Mouse (Mus musculus) megakaryocyte progenitor cell, adult 5-6 weeks (primary cell): ENCODE data around the gene Tomm7. TPM values are rescaled to one million over a fixed set of nuclear protein-coding genes. Genes with fewer than 3 reads are reported as not detected.
"Not testable (repeated sequence)": the region's sequence is repeated elsewhere in the genome, so short reads cannot be mapped to it uniquely, and the experiment has no call there.

Source experiments
- ATAC-seq: replicated peaks from 2 replicates; pipeline ENCODE4 v1.8.0; 2016; ENCODE audit warnings: mild to moderate bottlenecking, moderate TSS enrichment, inconsistent platforms; ENCODE audit not compliant: poor library complexity
- total RNA-seq, 2 experiments: library from RNA; stranded (forward) in 1 of 2; stranded (reverse) in 1 of 2; fragments of 157-497, 149-512 nt in 1 of 2; fragments of 200-1000 nt in 1 of 2; gene quantifications; 2 replicates each; pipeline versions ENCODE4 v1.2.3 to v1.2.4; 2015 to 2017

Tomm7 gene
- total RNA-seq, 2 experiments from 2014 or later: 81.3 to 310 TPM

DNA sequence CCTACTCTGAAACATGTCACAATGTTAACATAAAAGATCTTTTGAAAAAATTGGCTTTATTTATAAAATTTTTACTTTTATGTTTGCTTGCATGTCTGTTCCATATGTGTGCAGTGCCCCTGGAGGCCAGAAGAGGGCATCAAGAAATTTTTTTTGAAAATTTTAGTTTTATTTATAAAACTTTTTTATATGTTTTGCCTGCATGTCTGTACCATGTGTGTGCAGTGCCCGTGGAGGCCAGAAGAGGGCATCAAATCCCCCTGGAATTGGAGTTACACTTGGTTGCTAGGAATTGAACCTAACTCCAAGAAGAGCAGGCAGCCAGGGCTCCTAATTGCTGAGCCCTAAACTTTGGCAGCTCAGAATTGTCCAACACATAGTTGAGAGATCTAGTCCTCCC lies 9.0 kb upstream of the Tomm7 start:
- peak; percentile 4; the same call in 1 of the 2 replicates for ATAC-seq

DNA sequence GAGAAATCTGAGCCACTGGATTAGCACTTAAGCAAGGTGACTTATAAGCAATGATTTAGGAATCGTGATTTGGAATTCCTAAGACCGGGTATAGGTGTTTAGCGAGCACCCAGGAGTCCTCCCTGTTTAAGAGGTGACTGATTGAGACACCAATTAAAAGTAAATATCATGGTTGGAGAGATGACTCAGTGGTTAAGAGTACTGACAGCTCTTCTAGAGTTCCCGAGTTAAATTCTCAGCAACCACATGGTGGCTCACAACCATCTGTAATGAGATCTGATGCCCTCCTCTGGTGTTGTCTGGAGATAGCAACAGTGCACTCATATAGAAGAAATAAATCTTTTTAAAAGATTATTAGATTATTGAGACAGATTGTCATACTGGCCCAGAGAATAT lies 7.2 kb upstream of the Tomm7 start:
- not testable (repeated sequence) for ATAC-seq

DNA sequence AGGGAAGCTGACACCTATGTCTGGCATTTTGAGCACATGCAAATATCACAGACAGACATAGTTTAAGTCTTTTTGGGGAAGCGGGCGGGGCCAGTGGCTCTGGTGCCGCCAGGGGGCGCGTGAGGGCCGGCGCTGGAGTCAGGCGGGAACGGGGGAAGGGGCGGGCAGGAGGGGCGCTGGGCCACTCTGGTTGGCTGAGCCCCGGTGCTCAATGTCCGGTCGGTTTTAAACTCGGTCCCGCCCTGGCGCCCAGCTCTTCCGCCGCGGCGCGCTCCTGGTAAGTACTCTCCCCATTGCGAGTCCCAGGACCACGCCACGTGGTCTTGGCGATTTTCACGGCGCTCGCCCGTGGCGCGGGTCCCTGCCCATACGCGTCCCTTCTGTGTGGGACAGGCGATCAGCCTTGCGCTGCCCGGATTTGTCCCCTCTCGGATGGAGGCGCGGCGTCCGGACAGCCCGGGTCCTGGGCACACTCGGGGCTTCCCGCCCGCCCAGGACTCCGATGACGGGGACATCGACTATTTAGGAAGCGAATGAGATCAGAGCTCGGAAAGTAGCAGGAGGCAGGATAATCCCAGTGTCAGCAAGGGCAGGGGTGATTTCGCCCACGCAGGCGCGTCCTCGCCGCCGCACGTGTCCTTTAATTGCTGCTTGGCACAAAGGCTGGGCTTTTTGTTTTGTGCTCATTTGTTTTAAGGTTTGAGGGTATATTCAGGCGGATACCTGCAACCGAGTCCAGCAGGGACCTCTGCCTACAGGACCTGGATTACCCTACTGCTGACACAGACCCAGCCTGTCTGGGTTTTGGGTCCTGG lies 6.6 kb upstream of the Tomm7 start:
- ATAC-seq: peak; percentile 94

DNA sequence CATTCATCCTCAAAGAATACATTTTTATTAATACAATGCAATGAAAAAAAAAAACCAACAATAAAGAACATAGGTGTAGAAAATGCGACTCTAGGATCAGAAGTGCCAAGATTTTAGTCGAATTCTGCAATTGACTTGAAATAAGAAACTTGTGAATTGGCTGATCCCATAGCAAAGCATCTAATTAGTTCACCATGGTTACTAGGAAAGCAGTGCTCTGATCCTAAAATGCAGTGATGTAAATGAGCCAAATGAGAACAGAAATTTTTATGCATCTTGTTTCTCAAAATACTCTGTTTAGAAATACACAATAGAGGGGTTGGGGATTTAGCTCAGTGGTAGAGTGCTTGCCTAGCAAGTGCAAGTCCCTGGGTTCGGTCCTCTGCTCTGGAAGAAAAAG lies 1.2 kb upstream of the Tomm7 start:
- ATAC-seq: no peak

DNA sequence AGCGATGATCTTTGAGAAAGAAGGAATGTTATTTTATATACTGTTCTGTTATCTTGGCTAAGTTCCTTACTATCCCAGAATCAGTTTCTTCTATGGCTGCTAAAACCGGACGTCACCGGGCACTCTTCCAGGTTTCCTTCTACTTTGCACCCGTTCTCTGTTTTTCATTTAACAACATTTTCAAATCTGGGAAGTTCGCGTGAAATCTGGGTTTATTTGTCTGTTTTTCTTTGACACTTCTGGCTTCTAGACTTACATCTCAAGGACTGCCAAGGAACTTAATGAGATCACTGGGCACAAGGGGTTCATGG lies 525 bp upstream of the Tomm7 start:
- ATAC-seq: 0 out of 2 replicates have a peak, but pooled peaks have one; percentile 11

DNA sequence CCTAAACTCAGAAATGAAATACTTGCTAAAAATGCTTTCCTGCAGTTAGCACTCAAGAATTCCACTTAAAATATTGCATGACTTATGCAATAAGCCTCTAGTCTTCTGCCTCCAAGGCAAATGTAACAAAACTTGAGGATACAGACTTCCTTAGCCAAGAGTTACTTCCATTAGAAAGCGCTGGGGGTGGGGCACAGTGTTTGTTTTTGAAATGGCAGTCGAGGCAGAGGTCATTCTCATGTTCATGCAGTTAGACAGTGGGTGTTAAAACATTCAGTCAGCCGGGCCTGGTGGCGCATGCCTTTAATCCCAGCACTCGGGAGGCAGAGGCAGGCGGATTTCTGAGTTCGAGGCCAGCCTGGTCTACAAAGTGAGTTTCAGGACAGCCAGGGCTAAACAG lies 5.8 kb downstream of the Tomm7 start:
- no peak for ATAC-seq

DNA sequence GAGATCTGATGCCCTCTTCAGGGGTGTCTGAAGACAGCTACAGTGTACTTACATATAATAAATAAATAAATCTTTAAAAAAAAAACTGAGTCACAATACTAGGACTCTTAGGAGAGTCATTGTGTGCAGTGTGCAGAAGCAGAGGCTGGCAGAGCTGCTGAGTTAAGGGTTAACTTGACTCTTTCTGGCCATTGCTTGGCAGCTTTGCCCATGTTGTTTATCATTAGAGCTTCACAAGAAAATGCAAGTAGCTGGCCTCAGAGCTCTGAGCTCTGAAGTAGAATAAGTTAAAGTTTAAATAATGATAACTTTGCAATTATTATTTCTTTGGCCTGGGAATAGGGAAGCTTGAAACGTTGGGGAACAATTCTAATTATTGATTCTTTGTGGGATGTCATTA lies 8.3 kb downstream of the Tomm7 start:
- not testable (repeated sequence) for ATAC-seq

DNA sequence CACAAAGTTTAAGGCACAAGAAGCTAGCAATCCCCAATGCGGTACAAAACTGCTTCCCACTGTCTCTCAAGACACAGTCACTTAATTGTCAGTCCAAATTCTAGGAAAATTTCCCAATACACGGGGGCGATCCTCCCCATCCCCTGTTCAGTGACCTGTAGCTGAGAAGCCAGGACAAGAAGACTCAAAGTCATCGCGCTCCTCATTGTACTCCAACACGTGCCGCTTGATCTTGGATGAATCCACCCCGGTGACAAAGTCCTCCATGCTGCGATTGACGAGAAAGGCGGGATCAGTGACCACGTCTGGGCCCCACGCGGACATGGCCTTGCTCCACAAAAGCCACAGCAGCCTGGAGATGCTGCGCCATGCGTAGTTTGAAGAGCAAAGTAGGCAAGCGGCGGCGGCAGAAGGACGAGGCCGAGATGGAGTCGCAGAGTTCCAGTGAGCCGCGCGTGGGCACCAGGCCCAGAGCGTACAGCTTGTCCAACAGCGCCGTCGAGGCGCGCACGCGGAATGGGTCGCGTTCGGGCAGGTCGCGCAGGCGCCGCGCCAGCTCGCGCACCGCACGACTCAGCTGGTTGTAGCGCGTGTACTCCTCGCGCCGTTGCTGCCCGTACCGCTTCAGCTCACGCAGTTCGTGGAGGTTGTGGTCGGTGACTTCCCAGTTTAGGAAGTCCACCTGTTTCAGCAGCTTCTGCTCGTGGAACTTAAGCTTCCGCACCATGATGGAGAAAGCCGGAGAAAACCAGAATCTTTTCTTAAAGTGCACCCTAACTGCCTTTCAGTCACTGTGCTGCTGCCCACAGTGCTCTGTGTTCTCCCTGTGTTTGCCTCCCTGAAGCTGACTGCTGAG lies 12.8 kb downstream of the Tomm7 start:
- ATAC-seq: peak; percentile 64

DNA sequence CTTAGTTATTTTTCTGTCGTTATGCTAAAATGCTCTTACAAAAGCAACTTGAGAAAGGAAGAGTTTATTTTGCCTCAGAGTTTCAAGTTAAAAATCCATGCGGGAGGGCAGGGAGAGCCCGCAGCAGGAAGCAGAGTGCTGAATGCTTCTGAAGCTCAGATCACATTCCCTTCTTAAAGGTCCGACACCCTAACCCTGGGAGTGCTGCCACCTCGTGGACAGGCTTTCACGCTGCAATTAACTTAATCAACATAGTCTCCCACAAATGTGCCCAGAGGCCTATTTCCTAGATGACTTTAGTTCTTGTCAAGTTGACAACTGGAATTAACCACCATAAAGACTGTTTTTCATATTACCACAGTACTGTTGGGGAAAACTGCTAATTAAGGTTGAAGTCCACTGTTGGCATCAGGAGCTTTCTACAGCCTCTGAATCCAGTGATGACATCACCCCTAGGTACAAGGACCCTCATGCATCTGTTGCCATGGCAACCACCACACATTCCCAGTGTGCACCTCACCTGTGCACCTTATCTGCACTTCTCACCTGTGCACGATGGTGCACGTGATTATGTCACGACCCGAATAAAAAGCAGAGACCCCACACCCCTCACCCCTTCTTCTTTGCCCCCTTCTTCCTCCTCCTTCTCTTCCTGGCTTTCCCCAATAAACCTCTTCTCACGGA lies 17.5 kb downstream of the Tomm7 start:
- peak; percentile 97 for ATAC-seq

- ATAC-seq: 0 out of 2 replicates have a peak, but pooled peaks have one; percentile 6
These were observed 19.7 kb downstream of the Tomm7 start for GRCm38 (mm10) chr5:23824171-23824733.

GRCm38 (mm10) chr5:23822306-23822705 lies 21.7 kb downstream of the Tomm7 start:
- ATAC-seq: no peak

DNA sequence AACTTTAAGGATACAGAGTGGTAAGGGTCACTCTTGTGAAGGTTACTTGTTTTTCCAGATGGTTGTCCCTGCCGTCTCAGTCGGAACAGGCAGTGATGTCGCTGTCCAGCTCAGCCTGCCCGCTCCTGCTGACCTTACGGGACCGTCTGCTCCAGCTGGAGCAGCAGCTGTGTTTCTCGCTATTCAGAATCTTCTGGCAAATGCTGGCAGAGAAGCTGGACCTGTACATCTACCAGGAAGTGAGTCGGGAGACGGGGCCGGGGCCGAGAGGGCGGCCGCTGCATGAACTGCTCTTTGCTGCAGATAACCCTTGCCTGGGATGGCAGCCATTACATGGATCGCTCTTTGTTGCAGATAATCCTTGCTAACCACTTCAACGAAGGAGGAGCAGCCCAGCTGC lies 27.3 kb downstream of the Tomm7 start:
- ATAC-seq: no peak

DNA sequence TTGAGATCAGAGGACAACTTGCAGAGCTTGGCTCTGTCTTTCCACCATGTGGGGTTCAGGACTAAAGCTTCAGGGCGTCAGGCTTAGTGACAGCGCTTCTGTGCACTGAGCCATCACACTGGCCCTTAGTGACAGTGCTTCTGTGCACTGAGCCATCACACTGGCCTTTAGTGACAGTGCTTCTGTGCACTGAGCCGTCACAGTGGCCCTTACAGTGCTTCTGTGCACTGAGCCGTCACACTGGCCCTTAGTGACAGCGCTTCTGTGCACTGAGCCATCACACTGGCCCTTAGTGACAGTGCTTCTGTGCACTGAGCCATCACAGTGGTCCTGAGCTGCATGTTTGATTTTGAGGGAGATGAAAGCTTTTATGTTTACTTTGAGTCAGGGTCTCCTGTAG lies 29.1 kb downstream of the Tomm7 start:
- no peak for ATAC-seq

DNA sequence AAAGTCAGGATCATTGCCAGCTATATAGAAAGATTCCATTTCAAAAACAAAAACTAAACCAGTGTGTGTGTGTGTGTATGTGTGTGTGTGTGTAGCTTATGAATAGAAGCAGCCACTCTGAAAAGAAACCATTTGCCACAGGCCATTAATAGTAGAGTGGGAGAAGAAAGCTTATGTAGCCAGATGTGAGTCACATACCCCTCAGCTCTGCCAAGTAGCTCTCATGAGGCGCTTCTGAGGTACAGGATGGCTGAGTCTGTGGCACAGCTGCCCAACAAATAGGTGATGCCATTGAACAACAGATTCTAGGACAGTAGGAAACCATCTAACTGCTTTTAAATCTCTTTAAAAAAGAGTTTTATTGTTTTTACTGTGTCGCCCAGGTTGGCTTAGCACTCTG lies 51.2 kb downstream of the Tomm7 start:
- no peak for ATAC-seq

DNA sequence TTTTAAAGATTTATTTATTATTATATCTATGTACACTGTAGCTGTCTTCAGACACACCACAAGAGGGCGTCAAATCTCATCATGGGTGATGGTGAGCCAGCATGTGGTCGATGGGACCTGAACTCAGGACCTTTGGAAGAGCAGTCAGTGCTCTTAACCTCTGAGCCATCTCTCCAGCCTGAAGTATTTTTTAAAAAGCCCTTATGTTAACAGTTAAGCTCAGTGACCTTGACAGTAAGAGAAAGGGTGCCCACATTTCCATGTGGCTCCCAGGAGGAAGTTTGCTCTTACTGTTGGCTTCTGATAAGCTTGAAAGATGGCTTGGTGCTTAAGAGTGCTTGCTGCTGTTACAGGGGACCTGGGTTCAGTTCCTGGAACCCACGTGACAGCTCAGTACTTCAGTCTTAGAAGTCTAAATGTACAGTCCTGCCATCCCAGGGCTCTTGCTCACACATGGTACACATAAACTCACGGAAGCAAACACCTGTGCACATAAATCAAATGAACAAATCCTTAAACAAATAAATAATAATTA lies 54.8 kb downstream of the Tomm7 start:
- 0 out of 2 replicates have a peak, but pooled peaks have one; percentile 17 for ATAC-seq

Other genes with a start within 250 kb of the Tomm7 start
- 41.4 and 46.6 TPM in 2 replicates for gene Srpk2, start 159.5 kb downstream of the Tomm7 start, total RNA-seq (2015)
- 51.7 and 55.9 TPM in 2 replicates for gene Srpk2, start 159.5 kb downstream of the Tomm7 start, total RNA-seq (2017)
- gene Pus7, start 60.5 kb downstream of the Tomm7 start, total RNA-seq (2015): 40.3 and 42.9 TPM in 2 replicates
- 45.5 and 60.3 TPM in 2 replicates for gene Pus7, start 60.5 kb downstream of the Tomm7 start, total RNA-seq (2017)
- 18.9 and 20.8 TPM in 2 replicates for gene Rint1, start 56.5 kb downstream of the Tomm7 start, total RNA-seq (2015)
- gene Rint1, start 56.5 kb downstream of the Tomm7 start, total RNA-seq (2017): 27.5 and 28.0 TPM in 2 replicates
- gene Fam126a, start 186.5 kb upstream of the Tomm7 start, total RNA-seq (2015): 14.0 and 16.8 TPM in 2 replicates
- 12.3 and 19.0 TPM in 2 replicates for gene Fam126a, start 186.5 kb upstream of the Tomm7 start, total RNA-seq (2017)